Mouse (Mus musculus) neural tube, embryonic 14.5 days (tissue): ENCODE measurements around the gene Zbtb37. TPM values are rescaled to one million over a fixed set of nuclear protein-coding genes. Genes with fewer than 3 reads are reported as not detected.
A peak's percentile ranks its signal among the peaks of the same experiment; 100 is the strongest.
"Not testable (repeated sequence)": the region's sequence is repeated elsewhere in the genome, so short reads cannot be mapped to it uniquely, and the experiment has no call there.

Experiments used
- ATAC-seq: fragments of 200-750 bp; cut with Nextera tagmentation; 2 replicates; pipeline ENCODE4 v1.8.0; 2017; ENCODE audit warnings: low read depth, mild to moderate bottlenecking, moderate TSS enrichment, moderate library complexity
- H3K27ac ChIP-seq: fragments of 300-500 bp; sonication (generic); 2 replicates; pipeline ENCODE4 v1.5.1; 2014; ENCODE audit warnings: low read depth, mild to moderate bottlenecking, control low read depth, low read length, moderate library complexity, mixed read lengths
- H3K27me3 ChIP-seq: fragments of 300-500 bp; sonication (generic); 2 replicates; pipeline ENCODE4 v1.6.1; 2014; ENCODE audit warnings: low read length; ENCODE audit not compliant: control insufficient read depth, insufficient read depth
- H3K36me3 ChIP-seq: fragments of 300-500 bp; sonication (generic); 2 replicates; pipeline ENCODE4 v1.6.1; 2014; ENCODE audit warnings: low read length, mixed read lengths; ENCODE audit not compliant: control insufficient read depth, insufficient read depth
- H3K4me1 ChIP-seq: fragments of 300-500 bp; sonication (generic); 2 replicates; pipeline ENCODE4 v1.6.1; 2014; ENCODE audit warnings: low read length; ENCODE audit not compliant: control insufficient read depth, insufficient read depth
- H3K4me2 ChIP-seq: fragments of 300-500 bp; sonication (generic); 2 replicates; pipeline ENCODE4 v1.6.1; 2014; ENCODE audit warnings: mild to moderate bottlenecking, low read depth, low read length, control low read depth
- H3K4me3 ChIP-seq: fragments of 300-500 bp; sonication (generic); 2 replicates; pipeline ENCODE4 v1.5.1; 2014; ENCODE audit warnings: low read depth, low read length, control low read depth, mixed read lengths
- H3K9ac ChIP-seq: fragments of 300-500 bp; sonication (generic); replicated peaks from 2 replicates; pipeline ENCODE4 v1.6.1; 2014; ENCODE audit warnings: low read depth, mild to moderate bottlenecking, control low read depth, low read length, mixed read lengths
- H3K9me3 ChIP-seq: fragments of 300-500 bp; sonication (generic); 2 replicates; pipeline ENCODE4 v1.6.1; 2016; ENCODE audit warnings: low read length; ENCODE audit not compliant: control insufficient read depth
- WGBS: fragments of 180-500 bp; shearing (Covaris S2); extraction: QIAGEN DNeasy Blood & Tissue Kit; methylation state at CpG from one replicate; pipeline ENCODE4 v1.1.7; 2014; 5-methylcytosine and 5-hydroxymethylcytosine counted together
- polyA plus RNA-seq: library from polyadenylated mRNA; unstranded; fragments of >200 nt; fragmentation: Nextera tagmentation; extraction: Ambion mirVana; gene quantifications from 2 replicates; pipeline ENCODE4 v1.2.1, GENCODE M21; 2014

The Zbtb37 gene
- polyA plus RNA-seq, 1 experiment from 2014 or later = 19.1 TPM

- Histone ChIP-seq H3K27ac (peak overlapping the region; percentile 90), H3K27me3 (no peaks in the 10 kb centered on the region), H3K4me3 (peak overlapping the region; percentile 82), H3K4me2 (peak overlapping the region; percentile 89), H3K36me3 (peaks cover 48% of the 10 kb centered on the region), H3K4me1 (peaks cover 25% of the 10 kb centered on the region), H3K9ac (peak overlapping the region; percentile 96), H3K9me3 (no peaks in the 10 kb centered on the region)
- ATAC-seq = no peak
- WGBS = under 1% methylated on average over 6 of the region's 6 CpGs
Observed at GRCm38 (mm10) chr1:161035786-161036404, 1.2 kb upstream of the Zbtb37 start.

- under 1% methylated on average over 14 of the region's 14 CpGs for WGBS
- H3K27me3 ChIP-seq = no peaks in the 10 kb centered on the region
- H3K27ac ChIP-seq = peak overlapping the region; percentile 90
- peak overlapping the region; percentile 96 for H3K9ac ChIP-seq
- no peaks in the 10 kb centered on the region for H3K9me3 ChIP-seq
- peak overlapping the region; percentile 89 for H3K4me2 ChIP-seq
- peak overlapping the region; percentile 82 for H3K4me3 ChIP-seq
- peaks cover 46% of the 10 kb centered on the region for H3K36me3 ChIP-seq
- peak; percentile 47 for ATAC-seq
- H3K4me1 ChIP-seq = peaks cover 25% of the 10 kb centered on the region
Observed at GRCm38 (mm10) chr1:161035281-161035785, 684 bp upstream of the Zbtb37 start.

- Histone ChIP-seq H3K9ac (peak overlapping the region; percentile 96), H3K4me3 (peak overlapping the region; percentile 82), H3K36me3 (peaks cover 48% of the 10 kb centered on the region), H3K27me3 (no peaks in the 10 kb centered on the region), H3K4me2 (peak overlapping the region; percentile 70), H3K27ac (peak overlapping the region; percentile 84), H3K9me3 (no peaks in the 10 kb centered on the region), H3K4me1 (peaks cover 25% of the 10 kb centered on the region)
- ATAC-seq = no peak
- WGBS = under 1% methylated on average over 21 of the region's 21 CpGs
Observed at GRCm38 (mm10) chr1:161033856-161034434, 704 bp downstream of the Zbtb37 start.

DNA sequence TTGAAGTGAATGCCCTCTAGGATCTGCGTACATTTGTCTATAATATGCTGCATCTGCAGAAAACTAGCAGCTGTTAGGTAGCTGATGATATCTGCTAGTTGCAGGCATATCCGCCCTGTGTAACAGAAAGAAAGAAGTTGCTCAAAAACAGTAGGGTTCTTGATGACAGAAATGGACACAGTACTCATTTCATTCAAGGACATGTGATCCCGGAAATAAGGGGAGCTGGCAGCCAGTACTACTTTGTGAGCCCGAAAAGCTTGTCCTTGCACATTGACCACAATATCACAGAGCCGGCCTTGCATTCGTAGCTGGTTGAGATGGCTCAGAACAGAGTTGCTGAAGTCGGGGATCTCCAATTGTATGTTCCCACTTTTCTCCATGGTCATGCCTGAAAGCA is 2.3 kb downstream of the Zbtb37 start:
- no peak for ATAC-seq
- H3K27me3 ChIP-seq = no peaks in the 10 kb centered on the region
- H3K9me3 ChIP-seq = no peaks in the 10 kb centered on the region
- no peak overlapping the region for H3K27ac ChIP-seq
- peaks cover 17% of the 10 kb centered on the region for H3K4me1 ChIP-seq
- H3K9ac ChIP-seq = no peak overlapping the region
- H3K4me3 ChIP-seq = no peak overlapping the region
- H3K36me3 ChIP-seq = peaks cover 32% of the 10 kb centered on the region; the same call in 1 of the 2 replicates
- H3K4me2 ChIP-seq = no peak overlapping the region
- WGBS = 93% methylated on average over 7 of the region's 7 CpGs

DNA sequence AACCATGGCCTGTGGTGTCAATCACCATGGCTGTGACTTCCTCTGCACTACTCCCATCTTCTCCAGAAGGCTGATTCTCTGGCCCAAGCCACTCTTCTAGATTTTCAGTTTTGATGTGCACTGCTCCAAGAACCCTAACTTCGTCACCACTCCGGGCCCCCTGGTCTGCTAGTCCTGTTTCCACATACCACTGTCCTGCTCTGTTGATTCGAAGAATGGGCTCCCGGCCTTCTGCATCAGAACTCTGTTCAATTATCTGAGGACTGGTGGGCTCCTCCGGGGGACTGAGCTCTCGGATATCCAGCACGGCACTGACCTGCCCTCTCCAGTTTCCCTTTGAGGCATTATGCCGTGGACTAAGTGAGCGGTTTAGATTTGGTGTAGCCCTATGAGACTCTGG is 2.8 kb downstream of the Zbtb37 start:
- Histone ChIP-seq H3K9ac (no peak overlapping the region), H3K36me3 (peaks cover 29% of the 10 kb centered on the region), H3K4me2 (no peak overlapping the region), H3K27ac (no peak overlapping the region), H3K4me1 (peaks cover 14% of the 10 kb centered on the region), H3K4me3 (no peak overlapping the region), H3K9me3 (no peaks in the 10 kb centered on the region), H3K27me3 (no peaks in the 10 kb centered on the region)
- 93% methylated on average over 9 of the region's 9 CpGs for WGBS
- ATAC-seq = no peak

DNA sequence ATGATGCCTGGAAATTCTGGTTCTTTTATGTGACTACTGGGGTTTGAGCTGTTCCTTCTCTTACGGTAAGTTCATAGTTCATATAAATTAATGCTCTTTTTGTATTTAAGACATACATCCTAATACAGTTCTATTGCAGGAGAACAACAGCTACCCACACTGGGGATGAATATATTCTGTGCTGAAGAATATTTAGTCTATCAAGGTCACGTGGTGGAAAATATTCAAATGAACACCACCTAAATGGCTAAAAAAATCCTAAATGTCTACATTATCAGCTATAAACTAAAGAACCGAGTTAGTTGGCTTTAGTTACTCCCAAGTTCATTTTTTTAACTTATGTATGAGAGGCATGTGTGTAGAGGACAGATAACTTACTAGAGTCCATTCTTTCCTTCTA is 4.6 kb downstream of the Zbtb37 start:
- H3K36me3 ChIP-seq = peaks cover 23% of the 10 kb centered on the region
- no peak overlapping the region for H3K27ac ChIP-seq
- no peak overlapping the region for H3K4me2 ChIP-seq
- H3K9ac ChIP-seq = no peak overlapping the region
- H3K27me3 ChIP-seq = no peaks in the 10 kb centered on the region
- no peak overlapping the region for H3K4me3 ChIP-seq
- WGBS = 95% methylated on average over 3 of the region's 3 CpGs
- no peaks in the 10 kb centered on the region for H3K9me3 ChIP-seq
- no peak for ATAC-seq
- H3K4me1 ChIP-seq = peaks cover 11% of the 10 kb centered on the region

- 97% methylated on average over 1 of the region's 1 CpGs for WGBS
- not testable (repeated sequence) for H3K27me3 ChIP-seq, H3K4me1 ChIP-seq, H3K4me2 ChIP-seq, H3K9ac ChIP-seq, H3K9me3 ChIP-seq, H3K27ac ChIP-seq, ATAC-seq, H3K4me3 ChIP-seq
- H3K36me3 ChIP-seq = peaks cover 23% of the 10 kb centered on the region
Observed at GRCm38 (mm10) chr1:161028427-161028826, 6.2 kb downstream of the Zbtb37 start.

DNA sequence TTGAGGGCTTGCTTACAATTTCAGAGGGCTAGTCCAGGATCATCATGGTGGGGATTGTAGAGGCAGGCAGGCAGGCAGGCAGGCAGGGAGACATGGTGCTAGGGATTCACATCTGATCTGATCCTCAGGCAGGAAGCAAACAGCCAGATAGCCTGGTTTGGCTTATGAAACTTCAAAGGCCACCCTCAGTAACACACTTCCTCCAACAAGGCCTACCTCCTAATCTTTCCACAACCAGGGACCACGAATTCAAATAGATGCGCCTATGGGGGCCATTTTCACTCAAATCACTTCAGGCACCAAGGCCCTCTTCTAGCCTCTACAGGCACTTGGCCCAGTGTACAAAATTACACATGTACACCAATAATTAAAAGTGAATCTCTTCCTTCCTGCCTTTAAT is 7.5 kb downstream of the Zbtb37 start:
- ATAC-seq = no peak
- no peak overlapping the region for H3K4me2 ChIP-seq
- no peaks in the 10 kb centered on the region for H3K9me3 ChIP-seq
- no peaks in the 10 kb centered on the region for H3K27me3 ChIP-seq
- 89% methylated on average over 2 of the region's 2 CpGs for WGBS
- no peak overlapping the region for H3K27ac ChIP-seq
- H3K4me1 ChIP-seq = no peaks in the 10 kb centered on the region
- peaks cover 21% of the 10 kb centered on the region for H3K36me3 ChIP-seq
- H3K9ac ChIP-seq = no peak overlapping the region
- no peak overlapping the region for H3K4me3 ChIP-seq

DNA sequence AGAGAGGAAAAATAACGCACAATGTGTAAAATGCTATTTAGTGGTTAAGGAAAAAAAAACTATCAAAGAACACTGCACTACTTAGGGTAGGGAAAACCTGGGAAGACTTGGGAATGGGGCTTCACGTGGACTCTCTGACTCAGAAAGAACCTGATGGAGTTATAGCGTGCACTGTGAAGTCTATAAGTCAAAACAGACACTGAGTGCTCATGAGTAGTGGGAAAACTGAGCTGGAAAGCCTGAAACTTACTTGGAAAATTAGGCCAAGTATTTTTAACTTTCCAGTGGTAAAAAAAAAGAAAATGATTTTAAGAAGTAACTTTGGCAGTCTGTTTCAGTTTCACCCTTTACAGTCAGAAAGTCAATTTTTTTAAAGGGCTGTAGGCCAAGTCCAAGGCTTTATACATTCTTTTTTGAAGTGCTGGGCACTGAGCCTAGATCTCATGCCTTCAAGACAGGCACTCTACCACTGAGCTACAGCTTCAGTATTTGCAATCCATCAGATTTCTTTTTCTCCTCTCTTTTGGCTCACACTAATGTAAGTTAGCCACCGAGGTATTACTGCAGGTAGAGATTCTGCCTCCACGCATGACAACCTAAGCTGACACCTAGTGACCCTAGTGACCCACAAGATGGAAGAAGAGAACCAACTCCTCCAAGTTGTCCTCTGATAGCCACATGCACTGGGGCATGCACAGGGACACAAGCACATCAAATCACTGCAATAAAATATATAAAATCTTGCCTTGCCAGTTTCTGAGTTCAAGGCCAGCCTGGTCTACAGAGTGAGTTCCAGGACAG is 9.0 kb downstream of the Zbtb37 start:
- Histone ChIP-seq H3K9ac (no peak overlapping the region), H3K4me2 (no peak overlapping the region), H3K27ac (no peak overlapping the region), H3K36me3 (peaks cover 9% of the 10 kb centered on the region), H3K9me3 (no peaks in the 10 kb centered on the region), H3K4me1 (no peaks in the 10 kb centered on the region), H3K27me3 (no peaks in the 10 kb centered on the region), H3K4me3 (no peak overlapping the region)
- WGBS = 92% methylated on average over 5 of the region's 5 CpGs
- ATAC-seq = no peak
